Mouse (Mus musculus): ENCODE results near the gene Tgfb2. TPM values are rescaled to one million over a fixed set of nuclear protein-coding genes. Genes with fewer than 3 reads are reported as not detected.

The Tgfb2 gene
- polyA plus RNA-seq (2015; fragmentation: Illumina TruSeq; extraction: RNeasy Lipid Tissue Mini Kit (QIAGEN cat#74804); ENCODE audit: low read depth, low replicate concordance) = 6.2 TPM

DNA sequence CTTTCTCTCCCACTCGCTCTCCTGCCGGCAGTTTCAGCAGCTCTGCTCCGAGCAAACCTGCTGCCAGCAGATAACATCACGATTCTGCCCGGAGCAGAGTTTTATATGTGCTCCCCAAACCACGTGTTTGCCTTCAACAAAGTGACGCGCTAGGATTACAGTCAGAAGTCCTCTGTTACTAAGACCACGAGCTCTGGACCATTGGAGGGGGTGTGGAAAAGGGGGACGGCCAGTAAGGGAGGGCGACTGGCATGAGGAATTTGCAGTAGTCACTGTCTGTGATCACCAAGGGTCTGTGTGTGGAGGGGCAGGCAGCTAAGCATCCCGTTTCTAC, at the start of gene Tgfb2:
TSS of gene Tgfb2 (minus strand) at position 75 of the 334 bp plus-strand sequence.

GRCm38 (mm10) chr1:186748724-186749653, 43.2 kb upstream of the Tgfb2 start, which contains the start of gene Rrp15:
Gene Rrp15 (minus strand): TSS chr1:186749358.

Other genes starting within 250 kb of the Tgfb2 start
- 12.1 TPM for gene Rrp15, start 43.4 kb upstream of the Tgfb2 start, polyA plus RNA-seq (2015; fragmentation: Illumina TruSeq; extraction: RNeasy Lipid Tissue Mini Kit (QIAGEN cat#74804); ENCODE audit: low read depth, low replicate concordance)